Mouse (Mus musculus): ENCODE measurements at regions not wholly inside any gene's neighbourhood (a gene's known extent, or its start where the extent isn't known, plus 50 kb on each side); places are given as distances from the start of the nearest gene placed in this dataset.

DNA sequence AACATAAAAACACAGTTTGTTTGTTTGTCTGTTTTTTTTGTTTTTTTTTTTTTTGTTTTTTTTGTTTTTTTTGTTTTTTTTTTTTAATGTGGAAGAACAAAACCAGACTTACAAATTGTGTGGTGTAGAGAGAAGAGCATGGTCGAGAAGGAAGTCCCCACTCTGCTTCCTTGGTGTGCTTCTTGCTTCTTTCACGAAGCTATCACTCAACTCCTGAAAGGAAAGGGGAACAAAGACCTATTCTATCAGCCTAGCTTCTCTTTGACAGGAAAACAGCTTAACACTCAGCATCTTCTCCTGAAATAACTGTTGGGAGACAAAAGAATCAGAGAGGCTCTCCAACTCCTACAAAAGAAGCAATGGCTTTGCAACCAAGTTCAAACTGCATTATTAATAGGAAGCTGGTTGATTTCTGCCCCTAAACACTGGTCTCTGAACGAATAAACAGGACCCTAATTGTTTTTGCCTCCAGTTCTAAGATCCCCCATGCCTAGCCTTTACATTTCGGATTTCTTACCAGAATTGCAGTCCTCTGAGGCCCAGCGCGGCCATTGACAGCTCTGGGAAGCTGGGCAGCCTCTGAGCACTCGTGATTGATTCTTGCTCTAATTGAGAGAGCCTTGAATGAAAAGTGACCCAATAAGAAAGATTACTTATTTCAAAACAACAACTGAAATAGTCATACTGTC, 230.2 kb downstream of the Ttll7 start:
- ATAC-seq (replicated peaks; ENCODE audit: low FRiP score, low read depth) (no peak), DNase-seq (ENCODE audit: low spot score) (no peak)
- Histone ChIP-seq H3K4me2 (ENCODE audit: low read length) (no peak overlapping the region), H3K36me3 (ENCODE audit: insufficient read depth, low read length) (no peaks in the 10 kb centered on the region), H3K27me3 (ENCODE audit: insufficient read depth, low read length) (no peaks in the 10 kb centered on the region), H3K9ac (ENCODE audit: low read depth, low read length) (no peak overlapping the region), H3K27ac (no peak overlapping the region), H3K9me3 (replicated peaks; ENCODE audit: low read length) (no peaks in the 10 kb centered on the region), H3K4me3 (replicated peaks; ENCODE audit: low read depth, low read length) (no peak overlapping the region), H3K4me1 (replicated peaks; ENCODE audit: insufficient read depth, low read length) (no peaks in the 10 kb centered on the region)
- no peak for TF ChIP-seq CTCF (IDR thresholded peaks at IDR 0.05; ENCODE audit: low read depth)
- 54% methylated on average over 7 of the region's 7 CpGs for WGBS

DNA sequence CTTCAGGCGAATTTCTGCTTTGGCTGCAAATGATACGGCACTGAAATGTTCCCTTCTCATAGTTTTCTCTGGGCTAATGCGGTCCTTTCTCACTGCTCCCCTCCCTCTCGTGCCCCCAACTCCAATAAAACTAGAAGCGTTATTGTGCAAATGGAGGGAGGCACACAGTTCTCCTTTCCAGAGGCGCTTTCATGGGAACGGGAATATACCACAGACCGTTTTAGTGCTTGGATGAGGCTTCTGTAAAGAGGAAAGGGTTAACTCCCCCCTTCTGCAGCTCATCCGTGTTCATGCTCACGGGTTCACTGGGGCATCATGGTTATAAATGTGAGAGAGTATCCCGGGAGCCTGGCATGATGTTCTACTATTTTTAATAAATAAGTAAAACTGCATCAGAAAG, 231.2 kb downstream of the Ttll7 start:
- H3K9ac ChIP-seq (ENCODE audit: low read depth, low read length) = no peak overlapping the region
- no peaks in the 10 kb centered on the region for H3K9me3 ChIP-seq (replicated peaks; ENCODE audit: low read length)
- H3K27ac ChIP-seq = no peak overlapping the region
- 51% methylated on average over 11 of the region's 11 CpGs for WGBS
- H3K4me1 ChIP-seq (replicated peaks; ENCODE audit: insufficient read depth, low read length) = no peaks in the 10 kb centered on the region
- H3K27me3 ChIP-seq (ENCODE audit: insufficient read depth, low read length) = no peaks in the 10 kb centered on the region
- H3K36me3 ChIP-seq (ENCODE audit: insufficient read depth, low read length) = no peaks in the 10 kb centered on the region
- H3K4me2 ChIP-seq (ENCODE audit: low read length) = no peak overlapping the region
- DNase-seq (ENCODE audit: low spot score) (no peak), ATAC-seq (replicated peaks; ENCODE audit: low FRiP score, low read depth) (no peak)
- H3K4me3 ChIP-seq (replicated peaks; ENCODE audit: low read depth, low read length) = no peak overlapping the region
- TF ChIP-seq CTCF (IDR thresholded peaks at IDR 0.05; ENCODE audit: low read depth) = no peak

DNA sequence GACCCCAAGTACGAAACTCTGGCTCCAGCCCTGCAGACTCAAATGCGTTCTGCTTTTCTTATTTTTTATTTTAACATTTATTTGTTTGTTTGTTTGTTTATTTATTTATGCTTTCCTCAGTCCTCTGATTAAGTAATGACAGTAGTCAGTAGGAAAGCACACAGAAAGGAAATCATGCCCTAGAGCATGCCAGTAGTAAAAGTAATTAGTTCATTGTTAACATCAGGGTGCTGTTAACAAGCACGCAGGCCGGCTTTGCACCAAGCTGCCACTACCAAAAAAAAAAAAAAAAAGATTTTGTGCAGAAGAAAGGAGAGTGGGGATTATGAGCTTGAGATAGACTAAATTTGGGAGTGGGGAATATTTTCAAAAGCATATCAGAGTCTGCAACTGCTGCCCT, 231.7 kb downstream of the Ttll7 start:
- H3K36me3 ChIP-seq (ENCODE audit: insufficient read depth, low read length) = no peaks in the 10 kb centered on the region
- 76% methylated on average over 4 of the region's 4 CpGs for WGBS
- DNase-seq (ENCODE audit: low spot score) (no peak), ATAC-seq (replicated peaks; ENCODE audit: low FRiP score, low read depth) (no peak)
- no peak overlapping the region for H3K9ac ChIP-seq (ENCODE audit: low read depth, low read length)
- H3K4me3 ChIP-seq (replicated peaks; ENCODE audit: low read depth, low read length) = no peak overlapping the region
- no peaks in the 10 kb centered on the region for H3K9me3 ChIP-seq (replicated peaks; ENCODE audit: low read length)
- H3K4me2 ChIP-seq (ENCODE audit: low read length) = no peak overlapping the region
- no peaks in the 10 kb centered on the region for H3K27me3 ChIP-seq (ENCODE audit: insufficient read depth, low read length)
- H3K27ac ChIP-seq = no peak overlapping the region
- H3K4me1 ChIP-seq (replicated peaks; ENCODE audit: insufficient read depth, low read length) = no peaks in the 10 kb centered on the region
- no peak for TF ChIP-seq CTCF (IDR thresholded peaks at IDR 0.05; ENCODE audit: low read depth)

DNA sequence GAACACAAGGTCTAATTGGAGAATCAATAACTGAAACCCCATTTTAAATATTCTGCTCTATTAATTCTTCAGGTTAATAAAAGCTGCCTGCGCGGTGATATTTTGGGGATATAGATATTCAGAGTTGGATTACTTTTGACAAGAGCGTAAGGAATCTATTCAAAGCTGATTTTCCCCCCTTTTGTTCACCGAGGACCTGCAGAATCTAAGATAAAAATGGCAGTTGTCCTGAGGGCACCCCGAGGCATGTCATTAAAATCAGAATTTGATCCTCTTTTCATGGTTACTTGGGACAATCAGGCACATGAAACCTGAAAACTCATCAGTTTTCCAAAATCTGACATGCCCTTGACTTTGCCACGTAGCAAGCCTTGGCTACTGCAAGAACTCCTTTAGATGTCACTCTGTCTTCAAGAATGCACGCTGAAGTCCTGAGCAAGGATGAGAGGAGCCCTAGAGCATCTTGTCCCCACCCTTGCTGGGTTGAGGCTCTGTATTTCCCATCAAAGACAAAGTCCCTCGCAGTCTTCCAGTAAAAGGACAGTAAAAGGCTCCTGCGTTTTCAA, 232.5 kb downstream of the Ttll7 start:
- Histone ChIP-seq H3K4me3 (replicated peaks; ENCODE audit: low read depth, low read length) (no peak overlapping the region), H3K4me1 (replicated peaks; ENCODE audit: insufficient read depth, low read length) (no peaks in the 10 kb centered on the region), H3K4me2 (ENCODE audit: low read length) (no peak overlapping the region), H3K9ac (ENCODE audit: low read depth, low read length) (no peak overlapping the region), H3K27me3 (ENCODE audit: insufficient read depth, low read length) (no peaks in the 10 kb centered on the region), H3K36me3 (ENCODE audit: insufficient read depth, low read length) (no peaks in the 10 kb centered on the region), H3K9me3 (replicated peaks; ENCODE audit: low read length) (no peaks in the 10 kb centered on the region), H3K27ac (no peak overlapping the region)
- DNase-seq (ENCODE audit: low spot score) = no peak
- no peak for TF ChIP-seq CTCF (IDR thresholded peaks at IDR 0.05; ENCODE audit: low read depth)
- WGBS = 65% methylated on average over 9 of the region's 9 CpGs
- ATAC-seq (replicated peaks; ENCODE audit: low FRiP score, low read depth) = no peak

GRCm38 (mm10) chr3:147088171-147088570, 236.0 kb downstream of the Ttll7 start:
- no peak for ATAC-seq (replicated peaks; ENCODE audit: low FRiP score, low read depth)
- Histone ChIP-seq H3K27me3 (ENCODE audit: insufficient read depth, low read length) (no peaks in the 10 kb centered on the region), H3K4me2 (ENCODE audit: low read length) (no peak overlapping the region), H3K9ac (ENCODE audit: low read depth, low read length) (no peak overlapping the region), H3K9me3 (replicated peaks; ENCODE audit: low read length) (no peaks in the 10 kb centered on the region), H3K4me3 (replicated peaks; ENCODE audit: low read depth, low read length) (no peak overlapping the region), H3K4me1 (replicated peaks; ENCODE audit: insufficient read depth, low read length) (no peaks in the 10 kb centered on the region), H3K36me3 (ENCODE audit: insufficient read depth, low read length) (no peaks in the 10 kb centered on the region), H3K27ac (no peak overlapping the region)
- no peak for DNase-seq (ENCODE audit: low spot score)
- 85% methylated on average over 6 of the region's 6 CpGs for WGBS
- TF ChIP-seq CTCF (IDR thresholded peaks at IDR 0.05; ENCODE audit: low read depth) = no peak

DNA sequence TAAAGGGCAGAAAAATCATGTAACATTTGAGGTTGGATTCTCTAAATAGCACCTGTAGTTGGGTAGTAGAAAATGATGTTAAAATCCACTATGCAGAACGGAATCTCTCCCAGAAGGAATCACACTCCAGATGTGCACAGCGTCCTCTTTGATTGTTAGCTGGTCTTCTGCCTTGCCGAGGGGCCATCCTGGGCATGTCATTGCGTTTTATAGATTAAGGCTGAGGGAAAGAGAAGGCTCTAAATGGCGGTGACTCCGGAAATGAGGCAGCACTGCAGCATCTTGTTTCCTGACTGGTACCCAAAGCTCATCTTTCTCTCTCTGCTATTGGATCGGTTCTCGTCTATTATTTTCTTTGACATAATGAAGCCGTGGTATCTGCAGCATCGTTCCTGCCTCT, 237.5 kb downstream of the Ttll7 start:
- DNase-seq (ENCODE audit: low spot score) (no peak), ATAC-seq (replicated peaks; ENCODE audit: low FRiP score, low read depth) (no peak)
- H3K27me3 ChIP-seq (ENCODE audit: insufficient read depth, low read length) = no peaks in the 10 kb centered on the region
- no peak overlapping the region for H3K9ac ChIP-seq (ENCODE audit: low read depth, low read length)
- 70% methylated on average over 10 of the region's 10 CpGs for WGBS
- H3K36me3 ChIP-seq (ENCODE audit: insufficient read depth, low read length) = no peaks in the 10 kb centered on the region
- TF ChIP-seq CTCF (IDR thresholded peaks at IDR 0.05; ENCODE audit: low read depth) = no peak
- H3K4me3 ChIP-seq (replicated peaks; ENCODE audit: low read depth, low read length) = no peak overlapping the region
- no peak overlapping the region for H3K27ac ChIP-seq
- H3K4me1 ChIP-seq (replicated peaks; ENCODE audit: insufficient read depth, low read length) = no peaks in the 10 kb centered on the region
- H3K4me2 ChIP-seq (ENCODE audit: low read length) = no peak overlapping the region
- H3K9me3 ChIP-seq (replicated peaks; ENCODE audit: low read length) = no peaks in the 10 kb centered on the region
